Mouse (Mus musculus): ENCODE results near the gene Pvr. TPM values are rescaled to one million over a fixed set of nuclear protein-coding genes. Genes with fewer than 3 reads are reported as not detected.

Gene Pvr
- polyA plus RNA-seq, 1 experiment from 2014 or later: 9.1 TPM

GRCm38 (mm10) chr7:19865246-19866036 is 55.5 kb downstream of the Pvr start:
- Histone ChIP-seq H3K4me2 (ENCODE audit: low read depth, low read length) (no peak overlapping the region), H3K9ac (replicated peaks; ENCODE audit: low read depth, low read length) (no peak overlapping the region), H3K36me3 (ENCODE audit: control insufficient read depth, insufficient read depth, low read length) (no peaks in the 10 kb centered on the region), H3K9me3 (ENCODE audit: control insufficient read depth, low read length) (no peaks in the 10 kb centered on the region), H3K27ac (ENCODE audit: low read depth, low read length) (no peak overlapping the region), H3K4me1 (ENCODE audit: control insufficient read depth, insufficient read depth, low read length) (no peaks in the 10 kb centered on the region), H3K4me3 (ENCODE audit: low read depth, low read length) (no peak overlapping the region), H3K27me3 (ENCODE audit: control insufficient read depth, insufficient read depth, low read length) (no peaks in the 10 kb centered on the region)
- 86% methylated on average over 8 of the region's 8 CpGs for WGBS
- ATAC-seq (ENCODE audit: low read depth): no peak

- Histone ChIP-seq H3K4me1 (ENCODE audit: control insufficient read depth, insufficient read depth, low read length) (no peaks in the 10 kb centered on the region), H3K4me3 (ENCODE audit: low read depth, low read length) (no peak overlapping the region), H3K36me3 (ENCODE audit: control insufficient read depth, insufficient read depth, low read length) (no peaks in the 10 kb centered on the region), H3K27ac (ENCODE audit: low read depth, low read length) (no peak overlapping the region), H3K9ac (replicated peaks; ENCODE audit: low read depth, low read length) (no peak overlapping the region), H3K27me3 (ENCODE audit: control insufficient read depth, insufficient read depth, low read length) (no peaks in the 10 kb centered on the region), H3K4me2 (ENCODE audit: low read depth, low read length) (no peak overlapping the region), H3K9me3 (ENCODE audit: control insufficient read depth, low read length) (no peaks in the 10 kb centered on the region)
- no peak for ATAC-seq (ENCODE audit: low read depth)
- 52% methylated on average over 2 of the region's 2 CpGs for WGBS
Observed at GRCm38 (mm10) chr7:19864241-19864640, 56.7 kb downstream of the Pvr start.

DNA sequence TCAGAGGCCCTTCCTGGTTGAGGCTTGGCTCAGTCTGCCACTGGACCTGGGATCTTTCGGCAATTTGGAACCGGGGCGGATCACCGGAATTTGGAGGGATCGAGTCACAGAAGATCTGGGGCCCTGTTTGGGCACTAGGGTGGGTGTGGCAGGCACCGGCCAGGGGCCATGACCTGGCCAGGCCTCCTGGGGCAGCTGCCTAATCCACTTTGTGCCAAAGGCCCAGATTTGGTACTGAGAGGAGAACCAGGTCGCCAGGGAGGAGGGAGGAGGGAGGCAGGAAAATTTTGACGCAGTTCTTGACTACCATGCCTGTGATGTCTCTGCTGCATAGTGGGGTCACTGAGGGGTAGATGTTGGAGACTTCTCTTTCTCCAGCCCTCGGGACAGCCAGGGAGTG is 59.8 kb downstream of the Pvr start, which contains the start of gene Ceacam16:
Gene Ceacam16 (minus strand): TSS at position 101 of the 400 bp plus-strand sequence.
- no peaks in the 10 kb centered on the region for H3K27me3 ChIP-seq (ENCODE audit: control insufficient read depth, insufficient read depth, low read length)
- no peak within 1 kb of the TSS for H3K4me2 ChIP-seq (ENCODE audit: low read depth, low read length)
- H3K4me3 ChIP-seq (ENCODE audit: low read depth, low read length): no peak within 1 kb of the TSS
- H3K9ac ChIP-seq (replicated peaks; ENCODE audit: low read depth, low read length): no peak within 1 kb of the TSS
- no peaks in the 10 kb centered on the region for H3K4me1 ChIP-seq (ENCODE audit: control insufficient read depth, insufficient read depth, low read length)
- no peaks in the 10 kb centered on the region for H3K36me3 ChIP-seq (ENCODE audit: control insufficient read depth, insufficient read depth, low read length)
- no peak within 1 kb of the TSS for H3K27ac ChIP-seq (ENCODE audit: low read depth, low read length)
- 85% methylated on average over 9 of the region's 9 CpGs for WGBS
- H3K9me3 ChIP-seq (ENCODE audit: control insufficient read depth, low read length): no peaks in the 10 kb centered on the region
- ATAC-seq (ENCODE audit: low read depth): no peak

- no peak overlapping the region for H3K9ac ChIP-seq (replicated peaks; ENCODE audit: low read depth, low read length)
- H3K36me3 ChIP-seq (ENCODE audit: control insufficient read depth, insufficient read depth, low read length): no peaks in the 10 kb centered on the region
- 75% methylated on average over 10 of the region's 10 CpGs for WGBS
- H3K4me3 ChIP-seq (ENCODE audit: low read depth, low read length): no peak overlapping the region
- no peaks in the 10 kb centered on the region for H3K9me3 ChIP-seq (ENCODE audit: control insufficient read depth, low read length)
- no peak for ATAC-seq (ENCODE audit: low read depth)
- H3K27ac ChIP-seq (ENCODE audit: low read depth, low read length): no peak overlapping the region
- H3K4me1 ChIP-seq (ENCODE audit: control insufficient read depth, insufficient read depth, low read length): no peaks in the 10 kb centered on the region
- no peak overlapping the region for H3K4me2 ChIP-seq (ENCODE audit: low read depth, low read length)
- H3K27me3 ChIP-seq (ENCODE audit: control insufficient read depth, insufficient read depth, low read length): no peaks in the 10 kb centered on the region
Observed at GRCm38 (mm10) chr7:19859740-19860139, 61.2 kb downstream of the Pvr start.

- Histone ChIP-seq H3K9me3 (ENCODE audit: control insufficient read depth, low read length) (no peaks in the 10 kb centered on the region), H3K4me3 (ENCODE audit: low read depth, low read length) (no peak overlapping the region), H3K4me1 (ENCODE audit: control insufficient read depth, insufficient read depth, low read length) (no peaks in the 10 kb centered on the region), H3K27me3 (ENCODE audit: control insufficient read depth, insufficient read depth, low read length) (no peaks in the 10 kb centered on the region), H3K36me3 (ENCODE audit: control insufficient read depth, insufficient read depth, low read length) (no peaks in the 10 kb centered on the region), H3K27ac (ENCODE audit: low read depth, low read length) (no peak overlapping the region), H3K4me2 (ENCODE audit: low read depth, low read length) (no peak overlapping the region), H3K9ac (replicated peaks; ENCODE audit: low read depth, low read length) (no peak overlapping the region)
- no peak for ATAC-seq (ENCODE audit: low read depth)
- WGBS: 89% methylated on average over 6 of the region's 6 CpGs
Observed at GRCm38 (mm10) chr7:19856283-19856682, 64.7 kb downstream of the Pvr start.

DNA sequence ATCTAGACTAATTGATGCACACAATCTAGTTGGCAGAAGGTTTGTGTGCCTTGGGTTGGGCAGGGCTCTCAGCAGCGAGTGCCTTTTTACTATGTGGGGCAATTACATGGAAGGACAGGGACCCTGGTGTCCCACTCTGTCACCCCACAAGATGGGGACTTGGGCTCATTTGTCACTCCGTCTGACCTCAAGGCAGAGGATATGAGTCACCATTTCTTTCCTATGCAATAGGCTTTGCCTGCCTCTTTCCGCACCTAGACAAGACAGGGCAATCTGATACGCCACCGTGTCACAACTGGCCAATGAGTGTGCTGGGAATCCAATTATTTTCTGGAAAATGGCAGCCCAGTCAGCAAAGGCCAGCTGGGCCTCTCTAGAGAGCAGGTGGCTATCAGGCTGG is 65.3 kb downstream of the Pvr start:
- WGBS: 87% methylated on average over 5 of the region's 5 CpGs
- no peaks in the 10 kb centered on the region for H3K36me3 ChIP-seq (ENCODE audit: control insufficient read depth, insufficient read depth, low read length)
- no peak overlapping the region for H3K4me3 ChIP-seq (ENCODE audit: low read depth, low read length)
- no peaks in the 10 kb centered on the region for H3K27me3 ChIP-seq (ENCODE audit: control insufficient read depth, insufficient read depth, low read length)
- H3K9me3 ChIP-seq (ENCODE audit: control insufficient read depth, low read length): no peaks in the 10 kb centered on the region
- H3K9ac ChIP-seq (replicated peaks; ENCODE audit: low read depth, low read length): no peak overlapping the region
- no peak overlapping the region for H3K27ac ChIP-seq (ENCODE audit: low read depth, low read length)
- no peak for ATAC-seq (ENCODE audit: low read depth)
- H3K4me1 ChIP-seq (ENCODE audit: control insufficient read depth, insufficient read depth, low read length): no peaks in the 10 kb centered on the region
- H3K4me2 ChIP-seq (ENCODE audit: low read depth, low read length): no peak overlapping the region

Other genes starting within 250 kb of the Pvr start
- 1.4 TPM in 2 replicates for gene Apoc2, start 243.2 kb downstream of the Pvr start, polyA plus RNA-seq (2014; fragmentation: Nextera tagmentation; extraction: Ambion mirVana)
- gene Gm44805, start 239.7 kb downstream of the Pvr start, polyA plus RNA-seq (2014; fragmentation: Nextera tagmentation; extraction: Ambion mirVana): not detected in 2 replicates
- 0.20 and 0.27 TPM in 2 replicates for gene Apoc4, start 239.7 kb downstream of the Pvr start, polyA plus RNA-seq (2014; fragmentation: Nextera tagmentation; extraction: Ambion mirVana)
- 3.0 and 3.2 TPM in 2 replicates for gene Apoc1, start 228.5 kb downstream of the Pvr start, polyA plus RNA-seq (2014; fragmentation: Nextera tagmentation; extraction: Ambion mirVana)
- gene Apoe, start 222.0 kb downstream of the Pvr start, polyA plus RNA-seq (2014; fragmentation: Nextera tagmentation; extraction: Ambion mirVana): 310 and 558 TPM in 2 replicates
- gene Tomm40, start 205.7 kb downstream of the Pvr start, polyA plus RNA-seq (2014; fragmentation: Nextera tagmentation; extraction: Ambion mirVana): 121 and 124 TPM in 2 replicates
- 44.7 and 47.4 TPM in 2 replicates for gene Nectin2, start 170.7 kb downstream of the Pvr start, polyA plus RNA-seq (2014; fragmentation: Nextera tagmentation; extraction: Ambion mirVana)
- gene Bcam, start 150.1 kb downstream of the Pvr start, polyA plus RNA-seq (2014; fragmentation: Nextera tagmentation; extraction: Ambion mirVana): 9.3 and 16.0 TPM in 2 replicates
- gene Cblc, start 124.4 kb downstream of the Pvr start, polyA plus RNA-seq (2014; fragmentation: Nextera tagmentation; extraction: Ambion mirVana): 0.54 TPM in 1 of 2 replicates, not detected in the other
- gene Bcl3, start 98.4 kb downstream of the Pvr start, polyA plus RNA-seq (2014; fragmentation: Nextera tagmentation; extraction: Ambion mirVana): 0.24 and 1.2 TPM in 2 replicates
- 9.5 and 11.6 TPM in 2 replicates for gene Gm19345, start 69.2 kb downstream of the Pvr start, polyA plus RNA-seq (2014; fragmentation: Nextera tagmentation; extraction: Ambion mirVana)
- 0.37 and 0.40 TPM in 2 replicates for gene Ceacam16, start 59.9 kb downstream of the Pvr start, polyA plus RNA-seq (2014; fragmentation: Nextera tagmentation; extraction: Ambion mirVana)
- gene Ceacam19, start 33.2 kb downstream of the Pvr start, polyA plus RNA-seq (2014; fragmentation: Nextera tagmentation; extraction: Ambion mirVana): not detected in 2 replicates
- not detected in 2 replicates for gene Igsf23, start 29.6 kb upstream of the Pvr start, polyA plus RNA-seq (2014; fragmentation: Nextera tagmentation; extraction: Ambion mirVana)
- not detected in 2 replicates for gene Ceacam20, start 44.3 kb upstream of the Pvr start, polyA plus RNA-seq (2014; fragmentation: Nextera tagmentation; extraction: Ambion mirVana)
- not detected in 2 replicates for gene Nlrp9b, start 70.3 kb upstream of the Pvr start, polyA plus RNA-seq (2014; fragmentation: Nextera tagmentation; extraction: Ambion mirVana)
- not detected in 2 replicates for gene Vmn1r91, start 178.5 kb upstream of the Pvr start, polyA plus RNA-seq (2014; fragmentation: Nextera tagmentation; extraction: Ambion mirVana)
- not detected in 2 replicates for gene Gm16442, start 201.4 kb upstream of the Pvr start, polyA plus RNA-seq (2014; fragmentation: Nextera tagmentation; extraction: Ambion mirVana)
- gene Vmn1r93, start 217.9 kb upstream of the Pvr start, polyA plus RNA-seq (2014; fragmentation: Nextera tagmentation; extraction: Ambion mirVana): not detected in 2 replicates
- not detected in 2 replicates for gene Vmn1r94, start 247.2 kb upstream of the Pvr start, polyA plus RNA-seq (2014; fragmentation: Nextera tagmentation; extraction: Ambion mirVana)